Mouse (Mus musculus) megakaryocyte, embryonic 14.5 days (primary cell): Measurements from ENCODE around the gene Ap5s1.

Source experiments
- FLI1 ChIP-seq: IDR thresholded peaks from 2 replicates; pipeline ENCODE4 v1.6.1; 2012; ENCODE audit warnings: low read length, inconsistent platforms, mixed read lengths
- GATA1 ChIP-seq: IDR thresholded peaks from 3 replicates; pipeline ENCODE4 v1.6.1; 2012; ENCODE audit warnings: mixed read lengths, low read length, inconsistent platforms, borderline replicate concordance

GRCm38 (mm10) chr2:131225178-131225577 is 18.3 kb downstream of the Ap5s1 start:
- TF ChIP-seq GATA1 (no peak), FLI1 (no peak)
